Mouse (Mus musculus) testis, adult 2 months (tissue): ENCODE measurements at regions not wholly inside any gene's neighbourhood (a gene's known extent, or its start where the extent isn't known, plus 50 kb on each side); places are given as distances from the start of the nearest gene placed in this dataset.

Experiments
- H3K27ac ChIP-seq: fragments of 200-500 bp; 2 replicates; pipeline ENCODE4 v1.5.1; 2012; ENCODE audit warnings: low read depth, low read length; ENCODE audit not compliant: control insufficient read depth, insufficient read depth
- H3K27me3 ChIP-seq: fragments of 200-500 bp; 2 replicates; pipeline ENCODE4 v1.6.1; 2012; ENCODE audit warnings: mild to moderate bottlenecking, low read length, moderate library complexity; ENCODE audit not compliant: control insufficient read depth, insufficient read depth
- H3K36me3 ChIP-seq: fragments of 200-500 bp; 2 replicates; pipeline ENCODE4 v1.6.1; 2012; ENCODE audit warnings: mild to moderate bottlenecking, low read length; ENCODE audit not compliant: control insufficient read depth, insufficient read depth
- H3K4me1 ChIP-seq: fragments of 200-500 bp; 2 replicates; pipeline ENCODE4 v1.6.1; 2012; ENCODE audit warnings: low read length; ENCODE audit not compliant: control insufficient read depth, insufficient read depth
- H3K4me3 ChIP-seq: fragments of 200-500 bp; 2 replicates; pipeline ENCODE4 v1.5.1; 2012; ENCODE audit warnings: low read depth, mild to moderate bottlenecking, low read length, moderate library complexity, mixed read lengths; ENCODE audit not compliant: control insufficient read depth
- CTCF ChIP-seq: fragments of 200-500 bp; IDR thresholded peaks from 2 replicates; pipeline ENCODE4 v1.5.1; 2012; ENCODE audit warnings: low read depth, mild to moderate bottlenecking, inconsistent platforms, low read length, moderate library complexity; ENCODE audit not compliant: control insufficient read depth, insufficient read depth, insufficient replicate concordance
- POLR2A ChIP-seq: fragments of 200-500 bp; IDR thresholded peaks from 2 replicates; pipeline ENCODE4 v1.6.1; 2012; ENCODE audit warnings: low read depth, mild to moderate bottlenecking, inconsistent platforms, low read length, moderate library complexity; ENCODE audit not compliant: control insufficient read depth

GRCm38 (mm10) chr5:15832338-15832737, 102.2 kb upstream of the Cacna2d1 start:
- H3K4me3 ChIP-seq, result no peak overlapping the region
- H3K27ac ChIP-seq, result no peak overlapping the region
- no peaks in the 10 kb centered on the region for H3K27me3 ChIP-seq
- H3K4me1 ChIP-seq, result no peaks in the 10 kb centered on the region
- TF ChIP-seq CTCF (no peak), POLR2A (no peak)
- no peaks in the 10 kb centered on the region for H3K36me3 ChIP-seq

GRCm38 (mm10) chr5:15838108-15838972, 96.2 kb upstream of the Cacna2d1 start:
- Histone ChIP-seq H3K4me3 (no peak overlapping the region), H3K36me3 (no peaks in the 10 kb centered on the region), H3K27ac (no peak overlapping the region), H3K4me1 (peaks cover 2% of the 10 kb centered on the region; the same call in 1 of the 2 replicates), H3K27me3 (no peaks in the 10 kb centered on the region)
- no peak for TF ChIP-seq CTCF
- no peak for TF ChIP-seq POLR2A

- Histone ChIP-seq H3K4me3 (no peak overlapping the region), H3K27ac (no peak overlapping the region), H3K27me3 (no peaks in the 10 kb centered on the region), H3K36me3 (no peaks in the 10 kb centered on the region), H3K4me1 (no peaks in the 10 kb centered on the region)
- no peak for TF ChIP-seq CTCF
- no peak for TF ChIP-seq POLR2A
Measured at GRCm38 (mm10) chr5:15846790-15847189, 87.7 kb upstream of the Cacna2d1 start.

- no peaks in the 10 kb centered on the region for H3K27me3 ChIP-seq
- TF ChIP-seq POLR2A, result no peak
- no peak for TF ChIP-seq CTCF
- no peak overlapping the region for H3K4me3 ChIP-seq
- no peak overlapping the region for H3K27ac ChIP-seq
- H3K36me3 ChIP-seq, result no peaks in the 10 kb centered on the region
- H3K4me1 ChIP-seq, result no peaks in the 10 kb centered on the region
Measured at GRCm38 (mm10) chr5:15849520-15849919, 85.0 kb upstream of the Cacna2d1 start.

- no peaks in the 10 kb centered on the region for H3K27me3 ChIP-seq
- no peak overlapping the region for H3K27ac ChIP-seq
- no peaks in the 10 kb centered on the region for H3K4me1 ChIP-seq
- no peaks in the 10 kb centered on the region for H3K36me3 ChIP-seq
- TF ChIP-seq CTCF (no peak), POLR2A (no peak)
- no peak overlapping the region for H3K4me3 ChIP-seq
Measured at GRCm38 (mm10) chr5:15850126-15850801, 84.2 kb upstream of the Cacna2d1 start.

- Histone ChIP-seq H3K36me3 (no peaks in the 10 kb centered on the region), H3K4me1 (no peaks in the 10 kb centered on the region), H3K27ac (no peak overlapping the region), H3K27me3 (no peaks in the 10 kb centered on the region), H3K4me3 (no peak overlapping the region)
- TF ChIP-seq CTCF (no peak), POLR2A (no peak)
Measured at GRCm38 (mm10) chr5:15854752-15855151, 79.7 kb upstream of the Cacna2d1 start.

- H3K4me3 ChIP-seq, result no peak overlapping the region
- H3K4me1 ChIP-seq, result no peaks in the 10 kb centered on the region
- H3K36me3 ChIP-seq, result no peaks in the 10 kb centered on the region
- no peak overlapping the region for H3K27ac ChIP-seq
- no peaks in the 10 kb centered on the region for H3K27me3 ChIP-seq
- no peak for TF ChIP-seq CTCF
- no peak for TF ChIP-seq POLR2A
Measured at GRCm38 (mm10) chr5:15857034-15857433, 77.5 kb upstream of the Cacna2d1 start.
